Mouse (Mus musculus): ENCODE measurements at regions not wholly inside any gene's neighbourhood (a gene's known extent, or its start where the extent isn't known, plus 50 kb on each side); places are given as distances from the start of the nearest gene placed in this dataset.

- no peak for TF ChIP-seq CTCF (IDR thresholded peaks at IDR 0.05; ENCODE audit: control insufficient read depth, insufficient read depth, low read length)
- TF ChIP-seq POLR2A (IDR thresholded peaks at IDR 0.05; ENCODE audit: borderline replicate concordance, control insufficient read depth, low read depth, low read length): no peak
Observed at GRCm38 (mm10) chr12:105943077-105943433, 67.0 kb upstream of the Vrk1 start.
